Mouse (Mus musculus) olfactory bulb, adult 2 months (tissue): Measurements from ENCODE around the gene Tpcn2.

ENCODE experiments used
- CTCF ChIP-seq: fragments of 200-500 bp; IDR thresholded peaks from 2 replicates; pipeline ENCODE4 v1.5.1; 2012; ENCODE audit warnings: low read depth, mild to moderate bottlenecking, low read length, moderate library complexity; ENCODE audit not compliant: insufficient read depth
- POLR2A ChIP-seq: fragments of 200-500 bp; IDR thresholded peaks from 2 replicates; pipeline ENCODE4 v1.6.1; 2012; ENCODE audit warnings: mild to moderate bottlenecking, low read depth, low read length, moderate library complexity; ENCODE audit not compliant: insufficient read depth

DNA sequence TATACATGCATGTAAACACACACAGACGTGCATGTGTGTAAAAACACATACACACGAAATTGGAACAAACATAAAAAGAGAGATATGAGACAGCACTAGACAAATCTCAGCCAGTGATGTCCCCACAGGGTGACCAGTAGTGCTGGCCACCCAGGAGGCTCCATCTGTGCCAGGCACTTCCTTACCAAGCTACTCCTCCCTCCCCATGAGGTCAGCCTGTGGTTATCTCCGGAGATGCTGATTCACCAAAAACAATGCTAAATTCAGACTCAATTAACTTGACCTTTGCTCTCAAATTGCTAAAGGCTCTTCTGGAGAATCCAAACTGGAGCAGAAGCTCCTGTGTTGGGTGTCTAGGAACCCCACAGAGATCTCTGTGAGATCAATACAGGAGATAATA, 96.0 kb downstream of the Tpcn2 start:
- TF ChIP-seq CTCF (no peak), POLR2A (no peak)
